21 mouse cellular contexts compared by ENCODE assay signal in the genomic region with DNA sequence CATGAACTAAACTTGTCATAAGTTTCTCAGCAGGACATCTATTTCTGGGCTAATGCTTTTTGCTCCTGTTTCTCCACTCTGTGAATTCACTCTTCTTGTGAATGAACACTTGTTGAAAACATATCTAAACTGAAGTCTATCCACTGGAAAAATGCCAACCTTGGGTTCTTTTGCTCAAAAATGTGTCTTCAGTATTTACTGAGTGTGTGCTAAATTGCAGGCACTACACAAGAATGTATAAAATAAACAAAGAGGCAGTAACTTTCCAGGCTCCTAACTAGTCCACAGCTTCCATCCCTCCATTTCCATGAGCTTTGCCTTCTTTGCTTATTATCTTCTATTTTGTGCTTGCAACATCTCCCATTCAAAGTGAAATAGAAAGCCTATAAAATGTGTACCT.
DNase-seq lines count a peak whose midpoint lies in the region; ATAC-seq and TF ChIP-seq lines count a peak whose summit lies in the region.
"Had no signal": no experiment of that assay in that cellular context is flagged by ENCODE, and none has a peak within 500 bp of the region (broad histone marks: within the 10 kb centered on the region; RNA-seq: fewer than 3 reads in every experiment).

No protein-coding gene starts in this region.

- H3K9me3 ChIP-seq in embryonic facial prominence, embryonic 14.5 days (ENCODE audit: control insufficient read depth, low read length) = no peaks in the 10 kb centered on the region
- no peaks in the 10 kb centered on the region for H3K9me3 ChIP-seq in embryonic facial prominence, embryonic 10.5 days
- H3K9me3 ChIP-seq in lung, embryonic 14.5 days (ENCODE audit: low read depth, low read length) = no peaks in the 10 kb centered on the region
- no peaks in the 10 kb centered on the region for H3K9me3 ChIP-seq in stomach, embryonic 16.5 days (replicated peaks; ENCODE audit: control insufficient read depth, low read length)
- H3K9me3 ChIP-seq in stomach, postnatal 0 days (ENCODE audit: control insufficient read depth, low read length) = no peaks in the 10 kb centered on the region
- H3K9me3 ChIP-seq: embryonic facial prominence, embryonic 13.5 days; forebrain, embryonic 13.5 days; heart, embryonic 15.5 days; hindbrain, embryonic 10.5 days had no signal

- H3K9ac ChIP-seq in embryonic facial prominence, embryonic 14.5 days (ENCODE audit: low read depth, low read length) = no peak overlapping the region
- no peak overlapping the region for H3K9ac ChIP-seq in lung, embryonic 14.5 days
- no peak overlapping the region for H3K9ac ChIP-seq in stomach, embryonic 16.5 days (ENCODE audit: low read length)
- H3K9ac ChIP-seq in stomach, postnatal 0 days (ENCODE audit: low read length) = no peak overlapping the region
- H3K9ac ChIP-seq: embryonic facial prominence, embryonic 13.5 days; forebrain, embryonic 13.5 days; forebrain, postnatal 0 days; heart, embryonic 15.5 days; hindbrain, embryonic 14.5 days had no signal

- TF ChIP-seq CTCF in lung, embryonic 14.5 days (IDR thresholded peaks at IDR 0.05; ENCODE audit: low read depth) = no peak
- TF ChIP-seq CTCF in stomach, postnatal 0 days (IDR thresholded peaks at IDR 0.05; ENCODE audit: low read depth) = no peak

- ATAC-seq in embryonic facial prominence, embryonic 14.5 days (ENCODE audit: low read depth) = no peak
- ATAC-seq in lung, embryonic 14.5 days (ENCODE audit: insufficient read depth) = peak; percentile 88
- no peak for ATAC-seq in stomach, embryonic 16.5 days (ENCODE audit: insufficient read depth, low FRiP score)
- no peak for ATAC-seq in stomach, postnatal 0 days (ENCODE audit: low FRiP score, low TSS enrichment)
- ATAC-seq: forebrain, embryonic 13.5 days; forebrain, postnatal 0 days had no signal

- H3K4me3 ChIP-seq in embryonic facial prominence, embryonic 14.5 days (ENCODE audit: low read depth, low read length) = no peak overlapping the region
- H3K4me3 ChIP-seq in embryonic facial prominence, embryonic 10.5 days = no peak overlapping the region
- no peak overlapping the region for H3K4me3 ChIP-seq in lung, embryonic 14.5 days (ENCODE audit: low read depth, low read length)
- no peak overlapping the region for H3K4me3 ChIP-seq in stomach, embryonic 16.5 days (replicated peaks; ENCODE audit: low read length)
- H3K4me3 ChIP-seq in stomach, postnatal 0 days (ENCODE audit: low read depth, low read length) = no peak overlapping the region
- H3K4me3 ChIP-seq: embryonic facial prominence, embryonic 13.5 days; forebrain, embryonic 13.5 days; heart, adult 2 months; heart, embryonic 15.5 days; hindbrain, embryonic 10.5 days had no signal

- H3K4me1 ChIP-seq in embryonic facial prominence, embryonic 14.5 days (ENCODE audit: control insufficient read depth, insufficient read depth, low read length) = peaks cover 9% of the 10 kb centered on the region; the same call in 1 of the 2 replicates
- peaks cover 12% of the 10 kb centered on the region for H3K4me1 ChIP-seq in embryonic facial prominence, embryonic 10.5 days
- H3K4me1 ChIP-seq in lung, embryonic 14.5 days (ENCODE audit: insufficient read depth) = no peaks in the 10 kb centered on the region
- H3K4me1 ChIP-seq in stomach, embryonic 16.5 days (ENCODE audit: control insufficient read depth, insufficient read depth, low read length) = peaks cover 8% of the 10 kb centered on the region; the same call in 1 of the 2 replicates
- H3K4me1 ChIP-seq in stomach, postnatal 0 days (replicated peaks; ENCODE audit: control insufficient read depth, insufficient read depth) = no peaks in the 10 kb centered on the region

- H3K27ac ChIP-seq in embryonic facial prominence, embryonic 14.5 days (replicated peaks; ENCODE audit: low read depth, low read length) = no peak overlapping the region
- no peak overlapping the region for H3K27ac ChIP-seq in embryonic facial prominence, embryonic 10.5 days (replicated peaks)
- H3K27ac ChIP-seq in lung, embryonic 14.5 days (ENCODE audit: low read depth) = no peak overlapping the region
- 0 out of 2 replicates have a peak overlapping the region, but pooled peaks have one; percentile 29 for H3K27ac ChIP-seq in stomach, embryonic 16.5 days (ENCODE audit: low read length)
- H3K27ac ChIP-seq in stomach, postnatal 0 days (replicated peaks) = no peak overlapping the region
- H3K27ac ChIP-seq: embryonic facial prominence, embryonic 13.5 days; forebrain, embryonic 13.5 days; heart, adult 2 months; heart, embryonic 15.5 days; hindbrain, embryonic 10.5 days; hindbrain, embryonic 14.5 days had no signal

- no peaks in the 10 kb centered on the region for H3K36me3 ChIP-seq in embryonic facial prominence, embryonic 14.5 days (ENCODE audit: control insufficient read depth, insufficient read depth, low read length)
- no peaks in the 10 kb centered on the region for H3K36me3 ChIP-seq in embryonic facial prominence, embryonic 10.5 days (replicated peaks)
- H3K36me3 ChIP-seq in lung, embryonic 14.5 days (ENCODE audit: insufficient read depth) = no peaks in the 10 kb centered on the region
- H3K36me3 ChIP-seq in stomach, embryonic 16.5 days (ENCODE audit: control insufficient read depth, insufficient read depth, low read length) = no peaks in the 10 kb centered on the region
- no peaks in the 10 kb centered on the region for H3K36me3 ChIP-seq in stomach, postnatal 0 days (ENCODE audit: control insufficient read depth, insufficient read depth, low read length)
- H3K36me3 ChIP-seq: embryonic facial prominence, embryonic 13.5 days; heart, embryonic 15.5 days; hindbrain, embryonic 10.5 days had no signal

- H3K27me3 ChIP-seq in embryonic facial prominence, embryonic 14.5 days (replicated peaks; ENCODE audit: control insufficient read depth, insufficient read depth, low read length) = no peaks in the 10 kb centered on the region
- no peaks in the 10 kb centered on the region for H3K27me3 ChIP-seq in embryonic facial prominence, embryonic 10.5 days (replicated peaks; ENCODE audit: low read depth, poor library complexity, severe bottlenecking)
- no peaks in the 10 kb centered on the region for H3K27me3 ChIP-seq in lung, embryonic 14.5 days (ENCODE audit: insufficient read depth, low read length)
- H3K27me3 ChIP-seq in stomach, embryonic 16.5 days (ENCODE audit: control insufficient read depth, insufficient read depth, low read length) = no peaks in the 10 kb centered on the region
- H3K27me3 ChIP-seq in stomach, postnatal 0 days (ENCODE audit: control insufficient read depth, insufficient read depth, low read length) = no peaks in the 10 kb centered on the region
- H3K27me3 ChIP-seq: embryonic facial prominence, embryonic 13.5 days; forebrain, embryonic 13.5 days; heart, embryonic 15.5 days had no signal

- H3K4me2 ChIP-seq in embryonic facial prominence, embryonic 14.5 days (ENCODE audit: low read depth, low read length) = no peak overlapping the region
- no peak overlapping the region for H3K4me2 ChIP-seq in lung, embryonic 14.5 days
- H3K4me2 ChIP-seq in stomach, embryonic 16.5 days (ENCODE audit: low read depth, low read length) = no peak overlapping the region
- no peak overlapping the region for H3K4me2 ChIP-seq in stomach, postnatal 0 days (replicated peaks; ENCODE audit: low read depth)
- H3K4me2 ChIP-seq: embryonic facial prominence, embryonic 13.5 days; forebrain, embryonic 13.5 days; heart, embryonic 11.5 days; heart, embryonic 15.5 days; hindbrain, embryonic 14.5 days had no signal

- TF ChIP-seq EP300 in stomach, postnatal 0 days (optimal IDR thresholded peaks at IDR 0.05) = no peak

- peak; percentile 46 for DNase-seq in embryonic facial prominence, embryonic 14.5 days (ENCODE audit: low spot score)
- no peak for DNase-seq in embryonic facial prominence, embryonic 10.5 days (ENCODE audit: low spot score)
- peak; percentile 96 for DNase-seq in lung, embryonic 14.5 days
- no peak for DNase-seq in lung, postnatal 4 days
- no peak for DNase-seq in stomach, postnatal 0 days (ENCODE audit: low spot score)
- DNase-seq in yolk sac, embryonic 10.5 days (ENCODE audit: low spot score) = peak; percentile 3
- DNase-seq in right cerebral cortex, postnatal 10 days (ENCODE audit: low spot score in 2 of 2) = no peak
- DNase-seq: adrenal gland, adult 8-10 months; cerebellum, adult 11 months; cerebellum, adult 8-10 months; cerebellum, postnatal 14 days; forebrain, postnatal 0 days; gastrocnemius, postnatal 14 days; heart, adult 2 months had no signal

Comparison
In these comparisons a context has a peak if more than half of its experiments do, and no peak if none do; other contexts are left out.
1. DNase-seq: peak in embryonic facial prominence, embryonic 14.5 days (single experiment), lung, embryonic 14.5 days (single experiment) and yolk sac, embryonic 10.5 days (single experiment); none in embryonic facial prominence, embryonic 10.5 days (single experiment), lung, postnatal 4 days (0 of 2), stomach, postnatal 0 days (single experiment) and right cerebral cortex, postnatal 10 days (0 of 2).